Mouse (Mus musculus) kidney, postnatal 25 days (tissue): ENCODE data around the gene Sco1.
"Not testable (repeated sequence)": the region's sequence is repeated elsewhere in the genome, so short reads cannot be mapped to it uniquely, and the experiment has no call there.

Experiments
- DNase-seq, 2 experiments: peaks; one replicate each; pipeline ENCODE4 v3.0.0; 2021; ENCODE audit warnings: mixed read lengths in 2 of 2

Gene Sco1

GRCm38 (mm10) chr11:67052321-67052952 is at the start of gene Sco1, which contains the start of gene Adprm:
TSS of gene Sco1 (plus strand) at chr11:67052670.
TSS of gene Adprm (minus strand) at chr11:67052594.
- peak; percentile 91 to 96 for DNase-seq

GRCm38 (mm10) chr11:67002911-67003310 is 49.6 kb upstream of the Sco1 start:
- DNase-seq, result no peak

- DNase-seq, result no peak
Observed at GRCm38 (mm10) chr11:67007961-67008360, 44.5 kb upstream of the Sco1 start.

GRCm38 (mm10) chr11:67008528-67008927 is 43.9 kb upstream of the Sco1 start:
- no peak for DNase-seq

- no peak for DNase-seq
Observed at GRCm38 (mm10) chr11:67010430-67010829, 42.0 kb upstream of the Sco1 start.

GRCm38 (mm10) chr11:67011635-67012034 is 40.8 kb upstream of the Sco1 start:
- no peak for DNase-seq

- no peak for DNase-seq
Observed at GRCm38 (mm10) chr11:67017801-67018591, 34.5 kb upstream of the Sco1 start.

- DNase-seq, result peak; percentile 67 to 78
Observed at GRCm38 (mm10) chr11:67019711-67020475, 32.6 kb upstream of the Sco1 start.

- peak; percentile 73 to 80 for DNase-seq
Observed at GRCm38 (mm10) chr11:67020948-67021347, 31.5 kb upstream of the Sco1 start.

GRCm38 (mm10) chr11:67022354-67023115 is 29.9 kb upstream of the Sco1 start:
- DNase-seq, result peak in 1 of 2 experiments; percentile 43

- not testable (repeated sequence) for DNase-seq
Observed at GRCm38 (mm10) chr11:67023191-67023590, 29.3 kb upstream of the Sco1 start.

- DNase-seq, result no peak
Observed at GRCm38 (mm10) chr11:67023802-67024340, 28.6 kb upstream of the Sco1 start.

- DNase-seq, result peak; percentile 95 to 97
Observed at GRCm38 (mm10) chr11:67024867-67025477, 27.5 kb upstream of the Sco1 start, which contains the start of gene Tmem220. TSS of gene Tmem220 (plus strand) at chr11:67025154.

- DNase-seq, result peak in 1 of 2 experiments; percentile 13
Observed at GRCm38 (mm10) chr11:67030904-67031602, 21.4 kb upstream of the Sco1 start.

- DNase-seq, result no peak
Observed at GRCm38 (mm10) chr11:67031603-67031915, 20.9 kb upstream of the Sco1 start.

- DNase-seq, result peak; percentile 40 to 63
Observed at GRCm38 (mm10) chr11:67034775-67035485, 17.5 kb upstream of the Sco1 start.

- DNase-seq, result peak; percentile 43 to 69
Observed at GRCm38 (mm10) chr11:67036229-67036628, 16.2 kb upstream of the Sco1 start.

GRCm38 (mm10) chr11:67036892-67037291 is 15.6 kb upstream of the Sco1 start:
- no peak for DNase-seq

- no peak for DNase-seq
Observed at GRCm38 (mm10) chr11:67039799-67040198, 12.7 kb upstream of the Sco1 start.

GRCm38 (mm10) chr11:67040483-67040882 is 12.0 kb upstream of the Sco1 start:
- DNase-seq, result no peak
